Mouse (Mus musculus) liver, embryonic 16.5 days (tissue): ENCODE measurements around the gene Trmt10a. TPM values are rescaled to one million over a fixed set of nuclear protein-coding genes. Genes with fewer than 3 reads are reported as not detected.
A peak's percentile ranks its signal among the peaks of the same experiment; 100 is the strongest.

ENCODE experiments used
- ATAC-seq: fragments of 200-750 bp; cut with Nextera tagmentation; 2 replicates; pipeline ENCODE4 v1.8.0; 2017; ENCODE audit warnings: low read depth, mild to moderate bottlenecking, moderate number of reproducible peaks, moderate library complexity
- H3K27ac ChIP-seq: fragments of 300-500 bp; sonication (generic); 2 replicates; pipeline ENCODE4 v1.5.1; 2014; ENCODE audit warnings: mild to moderate bottlenecking, low read length
- H3K27me3 ChIP-seq: fragments of 300-500 bp; sonication (generic); 2 replicates; pipeline ENCODE4 v1.6.1; 2014; ENCODE audit warnings: low read depth, low read length, mixed read lengths; ENCODE audit not compliant: control insufficient read depth, insufficient read depth
- H3K36me3 ChIP-seq: fragments of 300-500 bp; sonication (generic); 2 replicates; pipeline ENCODE4 v1.6.1; 2014; ENCODE audit warnings: mild to moderate bottlenecking; ENCODE audit not compliant: control insufficient read depth, insufficient read depth
- H3K4me1 ChIP-seq: fragments of 300-500 bp; sonication (generic); 2 replicates; pipeline ENCODE4 v1.6.1; 2014; ENCODE audit warnings: low read depth, low read length, mixed read lengths; ENCODE audit not compliant: control insufficient read depth
- H3K4me2 ChIP-seq: fragments of 300-500 bp; sonication (generic); 2 replicates; pipeline ENCODE4 v1.6.1; 2014; ENCODE audit warnings: low read depth, low read length, mixed read lengths
- H3K4me3 ChIP-seq: fragments of 300-500 bp; sonication (generic); 2 replicates; pipeline ENCODE4 v1.5.1; 2014; ENCODE audit warnings: low read depth, mild to moderate bottlenecking, low read length
- H3K9ac ChIP-seq: fragments of 300-500 bp; sonication (generic); 2 replicates; pipeline ENCODE4 v1.6.1; 2014; ENCODE audit warnings: low read depth, low read length
- H3K9me3 ChIP-seq: fragments of 300-500 bp; sonication (generic); replicated peaks from 2 replicates; pipeline ENCODE4 v1.6.1; 2016; ENCODE audit warnings: low read length; ENCODE audit not compliant: control insufficient read depth
- WGBS: fragments of 180-500 bp; shearing (Covaris S2); extraction: QIAGEN DNeasy Blood & Tissue Kit; methylation state at CpG from one replicate; pipeline ENCODE4 v1.1.7; 2014; ENCODE audit not compliant: insufficient replicate concordance; 5-methylcytosine and 5-hydroxymethylcytosine counted together
- polyA plus RNA-seq: library from polyadenylated mRNA; unstranded; fragments of >200 nt; fragmentation: Nextera tagmentation; extraction: Ambion mirVana; gene quantifications from 2 replicates; pipeline ENCODE4 v1.2.1, GENCODE M21; 2015

Gene Trmt10a
- polyA plus RNA-seq, 1 experiment from 2014 or later: 4.8 TPM

GRCm38 (mm10) chr3:138144060-138144641 lies 903 bp downstream of the Trmt10a start:
- H3K4me1 ChIP-seq: no peaks in the 10 kb centered on the region; the same call in 1 of the 2 replicates
- ATAC-seq: no peak
- peaks cover 3% of the 10 kb centered on the region for H3K36me3 ChIP-seq
- H3K9ac ChIP-seq: peak overlapping the region; percentile 76
- peak overlapping the region; percentile 97 for H3K27ac ChIP-seq
- peak overlapping the region; percentile 79 for H3K4me3 ChIP-seq
- no peaks in the 10 kb centered on the region for H3K27me3 ChIP-seq
- WGBS: under 1% methylated on average over 18 of the region's 18 CpGs
- peak overlapping the region; percentile 93 for H3K4me2 ChIP-seq
- no peaks in the 10 kb centered on the region for H3K9me3 ChIP-seq

- Histone ChIP-seq H3K9ac (peak within 1 kb of the TSS; percentile 76), H3K4me1 (no peaks in the 10 kb centered on the region; the same call in 1 of the 2 replicates), H3K4me3 (peak within 1 kb of the TSS; percentile 79), H3K36me3 (peaks cover 3% of the 10 kb centered on the region), H3K9me3 (no peaks in the 10 kb centered on the region), H3K4me2 (peak within 1 kb of the TSS; percentile 93), H3K27me3 (no peaks in the 10 kb centered on the region), H3K27ac (peak within 1 kb of the TSS; percentile 97)
- 0 out of 2 replicates have a peak, but pooled peaks have one; percentile 7 for ATAC-seq
- 2% methylated on average over 8 of the region's 8 CpGs for WGBS
Measured at GRCm38 (mm10) chr3:138144642-138145171, 1.5 kb downstream of the Trmt10a start, which contains the start of gene Mttp. Gene Mttp, minus strand, starts transcription at chr3:138144968.

- peaks cover 6% of the 10 kb centered on the region for H3K36me3 ChIP-seq
- no peaks in the 10 kb centered on the region for H3K9me3 ChIP-seq
- H3K27ac ChIP-seq: no peak overlapping the region
- no peak overlapping the region for H3K4me2 ChIP-seq
- 79% methylated on average over 2 of the region's 2 CpGs for WGBS
- no peaks in the 10 kb centered on the region for H3K4me1 ChIP-seq
- H3K27me3 ChIP-seq: no peaks in the 10 kb centered on the region
- ATAC-seq: no peak
- H3K4me3 ChIP-seq: no peak overlapping the region
- no peak overlapping the region for H3K9ac ChIP-seq
Measured at GRCm38 (mm10) chr3:138148811-138149210, 5.6 kb downstream of the Trmt10a start.

GRCm38 (mm10) chr3:138155062-138155461 lies 11.8 kb downstream of the Trmt10a start:
- Histone ChIP-seq H3K27ac (no peak overlapping the region), H3K9ac (no peak overlapping the region), H3K27me3 (no peaks in the 10 kb centered on the region), H3K4me1 (no peaks in the 10 kb centered on the region), H3K4me3 (no peak overlapping the region), H3K4me2 (no peak overlapping the region), H3K36me3 (peaks cover 2% of the 10 kb centered on the region; the same call in 1 of the 2 replicates), H3K9me3 (no peaks in the 10 kb centered on the region)
- ATAC-seq: no peak
- 71% methylated on average over 4 of the region's 4 CpGs for WGBS

GRCm38 (mm10) chr3:138156651-138157050 lies 13.4 kb downstream of the Trmt10a start:
- ATAC-seq: no peak
- Histone ChIP-seq H3K9ac (no peak overlapping the region), H3K4me1 (no peaks in the 10 kb centered on the region), H3K4me2 (no peak overlapping the region), H3K27me3 (no peaks in the 10 kb centered on the region), H3K36me3 (peaks cover 2% of the 10 kb centered on the region; the same call in 1 of the 2 replicates), H3K27ac (no peak overlapping the region), H3K4me3 (no peak overlapping the region), H3K9me3 (no peaks in the 10 kb centered on the region)
- WGBS: 79% methylated on average over 10 of the region's 10 CpGs

- H3K9ac ChIP-seq: no peak overlapping the region
- H3K4me3 ChIP-seq: no peak overlapping the region
- no peaks in the 10 kb centered on the region for H3K36me3 ChIP-seq
- H3K27me3 ChIP-seq: no peaks in the 10 kb centered on the region
- 75% methylated on average over 10 of the region's 10 CpGs for WGBS
- H3K27ac ChIP-seq: no peak overlapping the region
- H3K4me1 ChIP-seq: no peaks in the 10 kb centered on the region
- no peak overlapping the region for H3K4me2 ChIP-seq
- ATAC-seq: no peak
- no peaks in the 10 kb centered on the region for H3K9me3 ChIP-seq
Measured at GRCm38 (mm10) chr3:138161623-138162022, 18.4 kb downstream of the Trmt10a start.

GRCm38 (mm10) chr3:138162553-138163183 lies 19.4 kb downstream of the Trmt10a start:
- no peaks in the 10 kb centered on the region for H3K36me3 ChIP-seq
- no peak overlapping the region for H3K4me2 ChIP-seq
- H3K9me3 ChIP-seq: no peaks in the 10 kb centered on the region
- H3K27ac ChIP-seq: no peak overlapping the region
- no peak overlapping the region for H3K9ac ChIP-seq
- WGBS: 44% methylated on average over 4 of the region's 4 CpGs
- no peak for ATAC-seq
- H3K4me3 ChIP-seq: no peak overlapping the region
- H3K27me3 ChIP-seq: no peaks in the 10 kb centered on the region
- no peaks in the 10 kb centered on the region for H3K4me1 ChIP-seq

- Histone ChIP-seq H3K36me3 (no peaks in the 10 kb centered on the region), H3K4me3 (no peak overlapping the region), H3K4me2 (no peak overlapping the region), H3K27ac (no peak overlapping the region), H3K27me3 (no peaks in the 10 kb centered on the region), H3K4me1 (no peaks in the 10 kb centered on the region), H3K9me3 (no peaks in the 10 kb centered on the region), H3K9ac (no peak overlapping the region)
- no peak for ATAC-seq
- 72% methylated on average over 10 of the region's 10 CpGs for WGBS
Measured at GRCm38 (mm10) chr3:138173291-138173690, 30.0 kb downstream of the Trmt10a start.

GRCm38 (mm10) chr3:138175551-138175950 lies 32.3 kb downstream of the Trmt10a start:
- H3K4me1 ChIP-seq: no peaks in the 10 kb centered on the region
- H3K9me3 ChIP-seq: no peaks in the 10 kb centered on the region
- H3K4me2 ChIP-seq: no peak overlapping the region
- H3K36me3 ChIP-seq: no peaks in the 10 kb centered on the region
- ATAC-seq: no peak
- no peak overlapping the region for H3K9ac ChIP-seq
- no peak overlapping the region for H3K27ac ChIP-seq
- 69% methylated on average over 6 of the region's 6 CpGs for WGBS
- no peaks in the 10 kb centered on the region for H3K27me3 ChIP-seq
- H3K4me3 ChIP-seq: no peak overlapping the region
